In genomic region chr11:70110146-70110545, GRCm38 (mm10) we compare ENCODE assay signal across 9 mouse cellular contexts. TPM values are rescaled to one million over a fixed set of nuclear protein-coding genes. Genes with fewer than 3 reads are reported as not detected.
DNase-seq lines count a peak whose midpoint lies in the region; ATAC-seq and TF ChIP-seq lines count a peak whose summit lies in the region.
"Had no signal": no experiment of that assay in that cellular context is flagged by ENCODE, and none has a peak within 500 bp of the region (broad histone marks: within the 10 kb centered on the region; RNA-seq: fewer than 3 reads in every experiment).

No protein-coding gene starts in this region.

- H3K27ac ChIP-seq in forebrain, postnatal 0 days (ENCODE audit: low read depth, low read length): no peak overlapping the region
- no peak overlapping the region for H3K27ac ChIP-seq in forebrain, embryonic 16.5 days (ENCODE audit: low read length)
- H3K27ac ChIP-seq in midbrain, embryonic 14.5 days (replicated peaks; ENCODE audit: low read depth, low read length): no peak overlapping the region
- H3K27ac ChIP-seq in midbrain, embryonic 16.5 days (ENCODE audit: low read length): no peak overlapping the region

- no peaks in the 10 kb centered on the region for H3K4me1 ChIP-seq in forebrain, postnatal 0 days (ENCODE audit: insufficient read depth)
- H3K4me1 ChIP-seq in forebrain, embryonic 16.5 days (replicated peaks; ENCODE audit: control insufficient read depth, insufficient read depth, low read length): no peaks in the 10 kb centered on the region
- no peaks in the 10 kb centered on the region for H3K4me1 ChIP-seq in midbrain, embryonic 14.5 days (ENCODE audit: control insufficient read depth, insufficient read depth, low read length)
- H3K4me1 ChIP-seq in midbrain, embryonic 16.5 days (ENCODE audit: control insufficient read depth, insufficient read depth, low read length): no peaks in the 10 kb centered on the region

- 77% methylated on average over 3 of the region's 3 CpGs for WGBS in forebrain, postnatal 0 days
- 67% methylated on average over 3 of the region's 3 CpGs for WGBS in forebrain, embryonic 16.5 days
- 71% methylated on average over 3 of the region's 3 CpGs for WGBS in midbrain, embryonic 14.5 days
- 70% methylated on average over 3 of the region's 3 CpGs for WGBS in midbrain, embryonic 16.5 days

- ATAC-seq in forebrain, postnatal 0 days: no peak
- no peak for ATAC-seq in forebrain, embryonic 16.5 days
- ATAC-seq in midbrain, embryonic 14.5 days (ENCODE audit: low FRiP score, low TSS enrichment): no peak
- ATAC-seq in midbrain, embryonic 16.5 days: no peak

- H3K27me3 ChIP-seq in forebrain, postnatal 0 days (ENCODE audit: insufficient read depth, low read length): no peaks in the 10 kb centered on the region
- H3K27me3 ChIP-seq in forebrain, embryonic 16.5 days (replicated peaks; ENCODE audit: control insufficient read depth, insufficient read depth, low read length): no peaks in the 10 kb centered on the region
- no peaks in the 10 kb centered on the region for H3K27me3 ChIP-seq in midbrain, embryonic 14.5 days (ENCODE audit: control insufficient read depth, insufficient read depth, low read length)
- no peaks in the 10 kb centered on the region for H3K27me3 ChIP-seq in midbrain, embryonic 16.5 days (ENCODE audit: control insufficient read depth, insufficient read depth, low read depth, low read length)

- peak; percentile 68 for TF ChIP-seq CTCF in forebrain, postnatal 0 days (IDR thresholded peaks at IDR 0.05; ENCODE audit: low read depth)
- peak; percentile 59; the same call in 1 of the 2 replicates for TF ChIP-seq CTCF in brain, embryonic 14.5 days (IDR thresholded peaks at IDR 0.05; ENCODE audit: borderline replicate concordance, extremely low read depth, insufficient read depth, insufficient read length)

- no peaks in the 10 kb centered on the region for H3K36me3 ChIP-seq in forebrain, postnatal 0 days (ENCODE audit: insufficient read depth)
- H3K36me3 ChIP-seq in forebrain, embryonic 16.5 days (ENCODE audit: control insufficient read depth, insufficient read depth): no peaks in the 10 kb centered on the region
- no peaks in the 10 kb centered on the region for H3K36me3 ChIP-seq in midbrain, embryonic 14.5 days (ENCODE audit: control insufficient read depth, insufficient read depth, low read length)
- no peaks in the 10 kb centered on the region for H3K36me3 ChIP-seq in midbrain, embryonic 16.5 days (ENCODE audit: control insufficient read depth, insufficient read depth, low read length)

- no peak overlapping the region for H3K9ac ChIP-seq in forebrain, postnatal 0 days
- H3K9ac ChIP-seq in forebrain, embryonic 16.5 days (replicated peaks; ENCODE audit: low read depth, low read length): no peak overlapping the region
- no peak overlapping the region for H3K9ac ChIP-seq in midbrain, embryonic 14.5 days (replicated peaks; ENCODE audit: low read length)
- H3K9ac ChIP-seq in midbrain, embryonic 16.5 days (ENCODE audit: low read depth, low read length): no peak overlapping the region

- peak; percentile 13 for DNase-seq in forebrain, postnatal 0 days
- DNase-seq in midbrain, embryonic 14.5 days: peak; percentile 27
- peak; percentile 6 for DNase-seq in brain, embryonic 14.5 days (ENCODE audit: low read depth)
- DNase-seq in kidney, postnatal 4 days: peak; percentile 70 to 71
- DNase-seq in right cerebral cortex, postnatal 4 days: peak; percentile 20
- DNase-seq in gastrocnemius, adult 8-10 months (ENCODE audit: low spot score in 2 of 2): no peak

- no peak overlapping the region for H3K4me2 ChIP-seq in forebrain, postnatal 0 days (ENCODE audit: low read depth)
- no peak overlapping the region for H3K4me2 ChIP-seq in forebrain, embryonic 16.5 days (ENCODE audit: low read length)
- no peak overlapping the region for H3K4me2 ChIP-seq in midbrain, embryonic 14.5 days (ENCODE audit: low read length)
- H3K4me2 ChIP-seq in midbrain, embryonic 16.5 days (ENCODE audit: low read length): no peak overlapping the region

- no peaks in the 10 kb centered on the region for H3K9me3 ChIP-seq in forebrain, postnatal 0 days (ENCODE audit: low read length)
- H3K9me3 ChIP-seq in forebrain, embryonic 16.5 days (ENCODE audit: control insufficient read depth, low read length): no peaks in the 10 kb centered on the region
- no peaks in the 10 kb centered on the region for H3K9me3 ChIP-seq in midbrain, embryonic 14.5 days (ENCODE audit: control insufficient read depth, low read length)
- H3K9me3 ChIP-seq in midbrain, embryonic 16.5 days (replicated peaks; ENCODE audit: control insufficient read depth, low read length, poor library complexity, severe bottlenecking): no peaks in the 10 kb centered on the region

- TF ChIP-seq POLR2A in brain, embryonic 14.5 days (IDR thresholded peaks at IDR 0.05; ENCODE audit: borderline replicate concordance, extremely low read depth, insufficient read depth, insufficient read length, poor library complexity, severe bottlenecking): no peak

- H3K4me3 ChIP-seq in forebrain, postnatal 0 days (ENCODE audit: low read depth, low read length): no peak overlapping the region
- H3K4me3 ChIP-seq in forebrain, embryonic 16.5 days (replicated peaks; ENCODE audit: low read length): no peak overlapping the region
- H3K4me3 ChIP-seq in midbrain, embryonic 14.5 days (replicated peaks; ENCODE audit: low read depth, low read length): no peak overlapping the region
- no peak overlapping the region for H3K4me3 ChIP-seq in midbrain, embryonic 16.5 days (ENCODE audit: low read depth, low read length)

RNA-seq across cellular contexts. Expression of gene Asgr2, which starts 17.7 kb away (rescaled TPM):
- total RNA-seq in forebrain, postnatal 0 days (2014; rRNA removed): not detected in 2 replicates
- not detected in 2 replicates for polyA plus RNA-seq in forebrain, postnatal 0 days (2015; fragmentation: Nextera tagmentation; extraction: Ambion mirVana)
- polyA plus RNA-seq in forebrain, embryonic 16.5 days (2015; fragmentation: Nextera tagmentation; extraction: Ambion mirVana): not detected in 2 replicates
- not detected in 2 replicates for polyA plus RNA-seq in midbrain, embryonic 14.5 days (2014; fragmentation: Nextera tagmentation; extraction: Ambion mirVana)
- polyA plus RNA-seq in midbrain, embryonic 16.5 days (2015; fragmentation: Nextera tagmentation; extraction: Ambion mirVana): not detected in 2 replicates
- polyA plus RNA-seq in brain, embryonic 14.5 days (2012; rRNA removed): 0.09 TPM in 1 of 2 replicates, not detected in the other
- total RNA-seq in gastrocnemius, adult 8-10 months (2022): not detected
- total RNA-seq: layer of hippocampus, postnatal 25 days had no signal

RNA-seq across cellular contexts. Expression of gene Mgl2, which starts 20.0 kb away (rescaled TPM):
- 1.0 and 1.1 TPM in 2 replicates for total RNA-seq in forebrain, postnatal 0 days (2014; rRNA removed)
- polyA plus RNA-seq in forebrain, postnatal 0 days (2015; fragmentation: Nextera tagmentation; extraction: Ambion mirVana): 1.5 and 1.9 TPM in 2 replicates
- polyA plus RNA-seq in forebrain, embryonic 16.5 days (2015; fragmentation: Nextera tagmentation; extraction: Ambion mirVana): 0.76 and 1.3 TPM in 2 replicates
- polyA plus RNA-seq in midbrain, embryonic 14.5 days (2014; fragmentation: Nextera tagmentation; extraction: Ambion mirVana): 0.75 TPM in 1 of 2 replicates, not detected in the other
- 1.1 and 1.2 TPM in 2 replicates for polyA plus RNA-seq in midbrain, embryonic 16.5 days (2015; fragmentation: Nextera tagmentation; extraction: Ambion mirVana)
- polyA plus RNA-seq in brain, embryonic 14.5 days (2012; rRNA removed): 0.33 and 0.37 TPM in 2 replicates
- total RNA-seq in gastrocnemius, adult 8-10 months (2022): 1 to 10 TPM in 2 of 4 experiments, under 1 TPM in 2; 0.60 to 2.0 (median 0.94) TPM

RNA-seq across cellular contexts. Expression of gene Clec10a, which starts 45.9 kb away (rescaled TPM):
- total RNA-seq in forebrain, postnatal 0 days (2014; rRNA removed): 0.67 and 1.3 TPM in 2 replicates
- 1.6 TPM in 2 replicates for polyA plus RNA-seq in forebrain, postnatal 0 days (2015; fragmentation: Nextera tagmentation; extraction: Ambion mirVana)
- 0.68 and 0.80 TPM in 2 replicates for polyA plus RNA-seq in forebrain, embryonic 16.5 days (2015; fragmentation: Nextera tagmentation; extraction: Ambion mirVana)
- polyA plus RNA-seq in midbrain, embryonic 14.5 days (2014; fragmentation: Nextera tagmentation; extraction: Ambion mirVana): 1.4 TPM in 1 of 2 replicates, not detected in the other
- 0.48 and 1.1 TPM in 2 replicates for polyA plus RNA-seq in midbrain, embryonic 16.5 days (2015; fragmentation: Nextera tagmentation; extraction: Ambion mirVana)
- polyA plus RNA-seq in brain, embryonic 14.5 days (2012; rRNA removed): 0.60 and 0.86 TPM in 2 replicates
- 1 to 10 TPM; 1.6 to 3.6 (median 2.8) TPM for total RNA-seq in gastrocnemius, adult 8-10 months (2022)

RNA-seq across cellular contexts. Expression of gene Asgr1, which starts 56.3 kb away (rescaled TPM):
- 3.0 and 5.4 TPM in 2 replicates for total RNA-seq in forebrain, postnatal 0 days (2014; rRNA removed)
- 4.3 and 4.5 TPM in 2 replicates for polyA plus RNA-seq in forebrain, postnatal 0 days (2015; fragmentation: Nextera tagmentation; extraction: Ambion mirVana)
- polyA plus RNA-seq in forebrain, embryonic 16.5 days (2015; fragmentation: Nextera tagmentation; extraction: Ambion mirVana): 1.5 and 2.0 TPM in 2 replicates
- 0.26 and 1.4 TPM in 2 replicates for polyA plus RNA-seq in midbrain, embryonic 14.5 days (2014; fragmentation: Nextera tagmentation; extraction: Ambion mirVana)
- 2.3 and 3.0 TPM in 2 replicates for polyA plus RNA-seq in midbrain, embryonic 16.5 days (2015; fragmentation: Nextera tagmentation; extraction: Ambion mirVana)
- 1.2 and 1.8 TPM in 2 replicates for polyA plus RNA-seq in brain, embryonic 14.5 days (2012; rRNA removed)
- not detected for total RNA-seq in gastrocnemius, adult 8-10 months (2022)

Comparison
In these comparisons a context has a peak if more than half of its experiments do, and no peak if none do; other contexts are left out.
1. DNase-seq: peak in forebrain, postnatal 0 days (single experiment), midbrain, embryonic 14.5 days (single experiment), brain, embryonic 14.5 days (single experiment), kidney, postnatal 4 days (2 of 2) and right cerebral cortex, postnatal 4 days (single experiment); none in gastrocnemius, adult 8-10 months (0 of 2).